Mouse (Mus musculus) olfactory bulb, adult 2 months (tissue): ENCODE measurements around the gene Mtmr12.

Source experiments
- CTCF ChIP-seq: fragments of 200-500 bp; IDR thresholded peaks from 2 replicates; pipeline ENCODE4 v1.5.1; 2012; ENCODE audit warnings: low read depth, mild to moderate bottlenecking, low read length, moderate library complexity; ENCODE audit not compliant: insufficient read depth
- POLR2A ChIP-seq: fragments of 200-500 bp; IDR thresholded peaks from 2 replicates; pipeline ENCODE4 v1.6.1; 2012; ENCODE audit warnings: mild to moderate bottlenecking, low read depth, low read length, moderate library complexity; ENCODE audit not compliant: insufficient read depth

DNA sequence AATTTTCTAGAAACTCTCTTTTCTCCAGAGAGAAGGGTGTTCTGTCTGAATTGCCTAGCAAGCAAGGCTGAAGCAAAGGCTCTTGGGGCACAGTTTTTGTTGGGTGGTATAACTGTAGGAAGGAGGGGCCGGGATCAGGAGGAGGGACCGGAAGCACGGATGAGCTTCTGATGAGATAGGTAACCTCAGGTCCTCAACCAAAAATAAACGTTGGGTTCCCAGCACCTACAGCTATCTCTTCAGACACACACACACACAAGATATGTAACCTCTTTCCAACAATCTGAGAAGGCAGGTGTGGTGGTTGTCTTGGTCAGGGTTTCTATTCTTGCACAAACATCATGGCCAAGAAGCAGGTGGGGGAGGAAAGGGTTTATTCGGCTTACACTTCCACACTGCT lies 112.5 kb downstream of the Mtmr12 start:
- TF ChIP-seq CTCF (no peak), POLR2A (no peak)
